Mouse (Mus musculus): Measurements from ENCODE around the gene Syne2.

DNA sequence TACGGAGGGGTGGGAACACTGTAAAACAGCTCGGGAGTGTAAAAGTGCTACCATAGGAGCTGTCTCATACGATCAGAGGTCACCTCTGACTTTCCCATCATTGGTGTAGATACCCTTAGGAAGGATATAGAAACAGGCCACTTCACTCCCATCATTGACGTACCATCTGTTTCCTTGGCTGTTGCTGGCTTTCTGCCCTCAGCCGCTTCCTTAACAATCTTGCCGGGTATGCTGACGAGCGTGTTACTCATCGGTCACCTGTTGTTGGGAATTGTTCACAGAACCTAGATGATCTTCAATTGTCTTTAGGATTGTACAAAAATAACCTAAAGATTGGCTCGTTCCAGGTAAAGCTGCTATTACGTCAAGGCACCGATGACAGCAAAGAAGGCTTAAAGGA, 284.7 kb downstream of the Syne2 start:
- TF ChIP-seq POLR2A (IDR thresholded peaks at IDR 0.05; ENCODE audit: borderline replicate concordance, control insufficient read depth, low read depth, low read length) (no peak), CTCF (IDR thresholded peaks at IDR 0.05; ENCODE audit: control insufficient read depth, insufficient read depth, low read length) (no peak)
